Mouse (Mus musculus) layer of hippocampus, postnatal 36 days (tissue): ENCODE measurements around the gene Ccl26. TPM values are rescaled to one million over a fixed set of nuclear protein-coding genes. Genes with fewer than 3 reads are reported as not detected.
"Not testable (repeated sequence)": the region's sequence is repeated elsewhere in the genome, so short reads cannot be mapped to it uniquely, and the experiment has no call there.

Experiments
- DNase-seq, 2 experiments: peaks; one replicate each; pipeline ENCODE4 v3.0.0; 2022
- total RNA-seq, 2 experiments: library from RNA; stranded (reverse); gene quantifications; 2 replicates each; pipeline ENCODE4 v1.2.3; 2021

Gene Ccl26
- not detected for total RNA-seq

DNA sequence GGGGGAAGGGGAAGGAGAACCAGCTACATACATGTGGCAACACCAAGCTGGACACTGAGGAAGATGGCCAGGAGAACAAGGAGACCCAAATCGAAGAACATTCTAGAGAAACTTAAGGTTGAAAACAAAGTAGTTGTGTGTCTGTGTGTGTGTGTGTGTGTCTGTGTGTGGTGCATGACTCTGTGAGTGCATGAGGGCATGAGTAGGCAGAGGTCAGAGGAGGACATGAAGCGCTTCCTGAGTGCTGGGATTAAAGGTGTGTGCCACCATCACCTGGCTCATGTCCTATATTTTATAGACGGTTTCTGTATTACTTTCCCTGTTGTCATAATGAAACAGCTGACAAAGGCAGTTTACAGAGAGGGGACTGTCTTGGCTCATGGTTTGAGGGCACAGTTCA is at the start of gene Ccl26:
Gene Ccl26 (minus strand): TSS at position 101 of the 400 bp plus-strand sequence.
- DNase-seq = no peak

GRCm38 (mm10) chr5:135609794-135610193 is 46.4 kb upstream of the Ccl26 start:
- no peak for DNase-seq

- no peak for DNase-seq
These were observed 44.2 kb upstream of the Ccl26 start for GRCm38 (mm10) chr5:135607581-135607980.

DNA sequence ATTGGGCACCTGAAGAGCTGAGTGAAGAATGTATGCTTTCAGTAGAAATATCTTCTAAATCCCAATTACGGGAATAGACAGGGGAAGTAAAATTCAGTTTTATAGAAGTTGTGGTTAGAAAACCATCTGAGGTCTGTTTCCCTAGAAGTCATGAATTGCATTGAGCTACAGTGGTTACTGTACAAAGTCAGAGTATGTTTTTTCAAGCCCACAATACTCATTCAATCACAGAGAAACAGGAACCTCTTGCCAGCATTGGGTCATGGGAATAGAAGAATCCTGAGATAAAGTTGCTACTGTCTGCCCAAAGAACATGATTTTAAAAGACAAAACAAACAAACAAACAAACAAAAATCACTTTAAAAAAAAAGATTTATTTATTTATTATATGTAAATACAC is 43.3 kb upstream of the Ccl26 start:
- not testable (repeated sequence) for DNase-seq

- DNase-seq = not testable (repeated sequence)
These were observed 41.3 kb upstream of the Ccl26 start for GRCm38 (mm10) chr5:135604643-135605042.

- DNase-seq = no peak
These were observed 26.8 kb upstream of the Ccl26 start for GRCm38 (mm10) chr5:135589996-135590784.

- DNase-seq = no peak
These were observed 24.4 kb upstream of the Ccl26 start for GRCm38 (mm10) chr5:135587764-135588163.

- DNase-seq = no peak
These were observed 22.3 kb upstream of the Ccl26 start for GRCm38 (mm10) chr5:135585691-135586090.

GRCm38 (mm10) chr5:135582330-135582729 is 19.0 kb upstream of the Ccl26 start:
- DNase-seq = no peak

DNA sequence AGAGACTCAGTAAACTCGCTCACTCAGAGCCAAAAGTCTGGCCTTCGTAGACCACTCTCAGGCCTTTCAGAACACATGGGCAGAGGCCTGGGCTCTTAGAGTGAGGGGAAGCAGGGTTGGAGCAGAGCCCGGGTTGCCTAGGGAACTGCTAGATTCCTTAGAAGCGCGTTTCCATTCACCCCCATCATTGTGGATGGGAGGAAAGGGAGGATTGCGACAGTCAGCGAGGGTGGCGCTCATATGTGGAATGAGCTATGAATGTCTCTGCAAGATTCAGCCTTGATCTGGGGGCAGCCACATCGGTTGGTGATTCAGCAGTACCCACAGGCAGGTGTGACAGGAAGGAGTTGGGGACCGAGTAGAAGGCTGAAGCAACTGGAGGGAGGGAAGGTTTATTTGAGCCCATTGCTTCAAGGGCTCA is 16.0 kb upstream of the Ccl26 start:
- peak; percentile 49 to 54 for DNase-seq

- no peak for DNase-seq
These were observed 12.7 kb upstream of the Ccl26 start for GRCm38 (mm10) chr5:135576055-135576454.

DNA sequence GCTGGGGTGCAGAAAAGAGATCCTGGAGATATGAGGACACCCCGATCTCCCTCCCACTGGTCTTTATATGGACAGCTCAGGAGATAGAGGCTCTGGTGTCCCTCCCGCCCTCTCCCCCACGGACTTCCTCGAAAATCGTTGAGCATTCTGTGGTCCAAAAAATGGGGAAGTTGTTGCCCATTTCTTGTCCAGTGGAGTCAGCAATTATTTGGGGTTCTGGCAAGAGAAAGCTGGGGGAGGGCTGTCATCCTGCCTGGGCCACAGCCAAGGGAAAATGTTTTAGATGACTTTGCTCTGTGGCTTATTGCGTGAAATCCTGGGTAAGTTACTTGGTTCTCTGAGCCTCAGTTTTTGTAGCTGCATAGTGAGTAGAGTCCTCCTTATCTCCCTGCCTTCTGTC is 9.6 kb upstream of the Ccl26 start, which contains the start of gene Ccl24:
Gene Ccl24 (minus strand): TSS at position 44 of the 400 bp plus-strand sequence.
- no peak for DNase-seq

- no peak for DNase-seq
These were observed 5.3 kb upstream of the Ccl26 start for GRCm38 (mm10) chr5:135568698-135569097.

GRCm38 (mm10) chr5:135567556-135568265 is 4.3 kb upstream of the Ccl26 start:
- no peak for DNase-seq

GRCm38 (mm10) chr5:135557671-135558070 is 5.7 kb downstream of the Ccl26 start:
- no peak for DNase-seq

- no peak for DNase-seq
These were observed 6.3 kb downstream of the Ccl26 start for GRCm38 (mm10) chr5:135557051-135557450.

DNA sequence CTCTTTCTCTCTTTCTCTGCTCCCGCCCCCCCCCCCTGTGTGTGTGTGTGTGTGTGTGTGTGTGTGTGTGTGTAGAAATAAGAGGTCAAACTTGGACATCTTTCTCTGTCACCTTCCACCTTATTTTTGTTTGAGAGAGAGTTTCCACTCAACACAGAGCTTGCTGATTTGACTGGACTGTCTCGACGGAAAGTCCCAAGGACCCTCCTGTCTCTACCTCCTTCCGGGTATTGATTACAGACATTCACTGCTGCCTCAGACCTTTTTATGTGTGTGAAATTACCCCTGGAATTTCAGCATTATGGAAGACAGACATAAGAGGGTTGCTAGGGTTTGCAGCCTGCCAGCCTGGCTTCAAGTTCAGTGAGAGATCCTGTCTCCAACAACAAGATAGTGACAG is 7.1 kb downstream of the Ccl26 start:
- no peak for DNase-seq

DNA sequence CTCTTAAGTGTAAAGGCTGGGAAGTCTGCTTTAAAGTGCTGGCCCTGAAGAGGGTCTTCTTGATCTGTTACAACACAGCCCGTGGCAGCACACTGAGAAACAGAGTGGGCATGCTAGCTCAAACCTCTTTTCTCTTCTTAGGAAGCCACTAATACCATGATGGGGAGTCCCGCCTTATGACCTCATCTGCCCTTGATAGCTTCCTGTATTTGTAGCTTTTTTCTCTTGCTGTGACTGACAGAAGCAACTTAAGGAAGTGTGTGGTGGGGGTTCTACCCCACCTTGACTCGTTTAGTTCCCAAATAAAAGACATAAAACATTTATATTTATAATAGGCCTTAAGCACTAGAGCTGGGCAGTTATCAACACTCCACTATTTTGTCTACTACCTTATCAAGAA is 11.8 kb downstream of the Ccl26 start:
- no peak for DNase-seq

DNA sequence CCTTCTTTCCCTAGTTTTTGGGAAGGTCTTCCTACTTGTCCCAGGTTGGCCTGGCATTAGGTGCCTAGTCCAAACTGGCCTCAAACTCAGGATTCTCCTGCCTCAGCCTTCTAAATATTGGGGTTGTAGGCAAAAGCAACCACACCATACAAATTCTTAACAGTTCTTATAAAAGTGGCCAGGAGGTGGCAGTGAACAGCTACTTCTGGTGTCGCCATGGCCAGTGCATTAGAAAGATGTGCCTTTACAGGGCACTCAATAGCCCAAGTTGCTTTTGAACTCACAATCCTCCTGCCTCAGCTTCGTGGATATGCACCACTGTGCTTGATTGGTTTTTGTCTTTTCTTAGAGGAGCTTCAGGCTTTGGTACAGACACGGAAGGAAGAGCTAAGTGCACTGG is 12.5 kb downstream of the Ccl26 start:
- peak in 1 of 2 experiments; percentile 12 for DNase-seq

- DNase-seq = no peak
These were observed 15.4 kb downstream of the Ccl26 start for GRCm38 (mm10) chr5:135547990-135548389.

- peak; percentile 100 for DNase-seq
These were observed 18.2 kb downstream of the Ccl26 start, which contains the start of gene Hip1 for GRCm38 (mm10) chr5:135544865-135545797. TSS of gene Hip1 (minus strand) at chr5:135545120.

DNA sequence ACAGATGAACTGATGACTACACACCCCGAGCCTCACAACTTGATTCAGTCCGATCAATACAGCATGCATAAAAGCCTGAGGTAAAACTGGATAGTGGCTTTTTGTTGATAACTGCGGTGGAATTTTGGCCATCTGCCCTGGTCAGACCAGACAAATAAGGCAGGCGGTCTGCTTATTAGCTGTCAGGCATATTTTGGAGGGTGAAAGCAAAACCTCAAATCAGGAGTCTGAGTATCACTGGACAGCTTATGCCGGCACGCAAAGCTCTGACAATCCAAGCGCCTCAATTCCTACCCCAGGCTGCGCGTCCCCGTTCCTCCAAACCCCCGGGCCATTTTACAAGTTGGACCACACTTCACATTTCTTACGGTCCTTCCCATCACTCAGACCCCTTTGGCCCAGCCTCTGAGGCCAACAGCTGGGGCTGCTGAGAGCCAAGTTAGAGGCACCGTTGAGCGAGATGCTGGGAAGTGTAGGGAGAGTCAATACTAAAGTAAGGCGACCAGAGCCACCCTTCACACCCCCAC is 19.3 kb downstream of the Ccl26 start:
- DNase-seq = peak in 1 of 2 experiments; percentile 8
